Mouse (Mus musculus) ovary, postnatal 14 days (tissue): Measurements from ENCODE around the gene Prss21.

ENCODE experiments used
- DNase-seq: peaks from one replicate; pipeline ENCODE4 v3.0.0; 2022; ENCODE audit warnings: low spot score

The Prss21 gene

DNA sequence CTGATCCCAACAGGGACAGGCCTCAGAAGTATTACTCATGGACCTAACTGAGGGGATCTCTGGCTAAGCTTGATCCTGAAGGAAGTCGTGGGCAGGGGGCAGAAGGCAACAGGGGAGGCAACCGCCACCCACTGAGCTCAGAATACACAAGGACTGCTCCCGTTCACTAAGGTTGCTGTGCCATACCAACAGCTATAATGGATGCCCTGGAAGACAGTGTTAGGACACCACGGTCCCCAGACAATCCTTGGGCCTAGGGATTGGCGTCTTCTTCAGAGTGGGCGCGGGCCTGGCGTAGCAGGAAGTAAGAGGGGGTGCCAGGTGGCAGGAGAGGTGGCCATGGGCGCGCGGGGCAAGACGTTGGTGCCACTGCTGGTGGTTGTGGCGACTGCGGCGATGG is at the start of gene Prss21:
Gene Prss21, plus strand, starts transcription at position 301 of the 400 bp plus-strand sequence.
- DNase-seq, result no peak

DNA sequence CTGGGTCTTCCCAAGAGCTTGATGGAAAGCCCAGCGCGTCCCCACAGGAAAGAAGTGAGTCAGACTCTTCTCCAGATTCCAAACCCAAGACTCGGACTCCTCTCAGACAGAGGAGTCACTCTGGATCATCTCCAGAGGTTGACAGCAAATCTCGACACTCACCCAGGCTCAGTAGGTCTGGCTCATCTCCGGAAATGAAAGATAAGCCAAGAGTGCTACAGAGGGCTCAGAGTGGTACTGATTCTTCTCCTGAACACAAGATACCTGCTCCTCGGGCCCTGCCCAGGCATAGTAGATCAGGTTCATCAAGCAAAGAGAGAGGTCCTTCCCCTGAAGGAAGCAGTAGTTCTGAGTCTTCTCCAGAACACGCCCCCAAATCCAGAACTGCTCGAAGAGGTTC is 49.3 kb upstream of the Prss21 start:
- no peak for DNase-seq

DNA sequence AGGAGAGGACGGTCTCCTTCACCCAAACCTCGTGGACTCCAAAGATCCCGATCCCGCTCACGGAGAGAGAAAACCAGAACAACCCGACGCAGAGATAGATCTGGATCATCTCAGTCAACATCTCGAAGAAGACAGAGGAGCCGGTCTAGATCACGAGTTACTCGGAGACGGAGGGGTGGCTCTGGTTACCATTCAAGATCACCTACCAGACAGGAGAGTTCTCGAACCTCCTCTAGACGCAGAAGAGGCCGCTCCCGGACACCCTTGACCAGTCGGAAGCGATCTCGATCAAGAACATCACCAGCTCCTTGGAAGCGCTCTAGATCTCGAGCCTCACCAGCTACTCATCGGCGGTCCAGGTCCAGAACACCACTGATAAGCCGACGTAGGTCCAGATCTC is 48.6 kb upstream of the Prss21 start:
- DNase-seq, result no peak

DNA sequence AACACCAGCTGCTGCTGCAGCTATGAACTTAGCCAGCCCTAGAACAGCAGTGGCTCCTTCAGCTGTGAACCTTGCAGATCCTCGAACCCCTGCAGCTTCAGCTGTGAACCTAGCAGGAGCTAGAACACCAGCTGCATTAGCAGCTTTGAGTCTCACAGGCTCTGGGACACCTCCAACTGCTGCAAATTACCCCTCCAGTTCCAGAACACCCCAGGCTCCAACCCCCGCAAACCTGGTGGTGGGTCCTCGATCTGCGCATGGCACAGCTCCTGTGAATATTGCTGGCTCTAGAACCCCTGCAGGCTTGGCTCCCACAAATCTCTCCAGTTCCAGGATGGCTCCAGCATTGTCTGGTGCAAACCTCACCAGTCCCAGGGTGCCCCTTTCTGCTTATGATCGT is 47.1 kb upstream of the Prss21 start:
- DNase-seq, result no peak

DNA sequence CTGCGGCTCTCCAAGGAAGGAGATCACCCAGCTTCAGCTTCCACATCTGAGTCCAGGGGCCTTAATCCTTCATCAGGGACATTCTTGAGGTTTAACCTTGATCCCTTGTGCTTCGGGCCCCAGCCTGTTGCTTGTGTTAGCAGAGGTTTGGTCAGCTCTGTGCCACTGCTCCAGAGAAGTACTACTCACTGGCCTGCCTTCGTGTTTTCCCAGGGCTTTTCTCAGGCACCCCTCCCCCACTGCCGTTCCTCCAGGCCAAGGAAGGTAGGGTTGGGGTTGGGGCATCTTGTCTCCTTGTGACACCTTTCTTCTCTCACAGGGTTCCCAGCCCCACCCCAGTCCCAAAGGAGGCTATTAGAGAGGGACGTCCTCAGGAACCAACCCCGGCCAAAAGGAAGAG is 45.8 kb upstream of the Prss21 start:
- DNase-seq, result no peak

DNA sequence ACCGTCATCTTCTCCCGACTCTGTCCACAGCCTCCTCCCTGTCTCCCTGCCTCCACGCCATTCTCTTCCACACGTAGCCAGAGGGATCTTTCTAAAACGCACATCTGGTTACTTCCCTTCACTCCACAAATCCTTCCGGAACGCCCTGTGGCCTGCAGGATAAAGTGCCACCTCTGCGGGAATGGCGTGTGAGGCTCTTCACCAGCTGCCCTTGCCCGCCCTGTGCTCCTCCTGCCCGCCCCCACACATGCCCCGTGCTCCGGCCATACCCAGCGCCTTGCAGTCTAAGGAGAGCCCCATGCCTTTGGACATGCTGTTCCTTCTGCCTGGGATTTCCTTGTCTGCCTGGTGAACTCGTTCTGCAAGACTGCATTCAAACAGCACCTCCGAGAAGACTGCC is 44.8 kb upstream of the Prss21 start:
- DNase-seq, result no peak

DNA sequence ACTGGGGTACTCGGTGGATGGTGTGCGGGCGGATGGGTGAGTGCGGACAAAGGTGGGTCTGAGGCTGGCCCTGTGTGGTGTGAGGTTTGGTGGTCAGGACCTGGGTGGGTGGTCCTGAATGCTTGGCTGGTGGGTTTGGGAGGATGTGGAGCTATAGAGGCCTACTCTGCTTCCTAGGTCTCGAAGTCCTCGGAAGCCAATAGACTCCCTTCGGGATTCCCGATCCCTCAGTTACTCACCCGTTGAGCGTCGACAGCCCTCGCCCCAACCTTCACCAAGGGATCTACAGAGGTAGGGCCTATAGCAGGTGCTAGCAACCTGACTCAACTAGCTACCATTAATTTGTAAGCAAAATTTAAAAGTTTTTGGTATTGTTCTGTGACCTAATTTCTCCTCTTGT is 44.2 kb upstream of the Prss21 start:
- DNase-seq, result no peak

DNA sequence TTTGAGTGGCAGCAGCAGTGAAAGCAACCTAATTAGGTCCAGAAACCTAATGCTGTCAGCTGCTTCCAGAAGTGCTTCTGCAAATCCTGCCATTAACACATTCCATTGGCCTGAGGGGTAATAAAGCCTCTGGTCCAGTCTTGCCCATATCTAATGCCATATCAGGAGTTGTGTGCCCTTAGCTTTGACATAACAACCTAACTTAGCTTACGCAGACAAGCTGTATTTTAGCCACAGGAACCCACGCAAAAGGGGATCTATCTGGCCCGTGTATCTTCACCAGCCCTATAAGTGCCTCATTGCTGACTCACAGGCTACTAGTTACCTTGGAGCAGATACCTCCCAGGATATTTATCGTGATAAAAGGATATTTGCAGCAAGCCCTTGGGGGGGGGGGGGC is 42.3 kb upstream of the Prss21 start:
- no peak for DNase-seq

DNA sequence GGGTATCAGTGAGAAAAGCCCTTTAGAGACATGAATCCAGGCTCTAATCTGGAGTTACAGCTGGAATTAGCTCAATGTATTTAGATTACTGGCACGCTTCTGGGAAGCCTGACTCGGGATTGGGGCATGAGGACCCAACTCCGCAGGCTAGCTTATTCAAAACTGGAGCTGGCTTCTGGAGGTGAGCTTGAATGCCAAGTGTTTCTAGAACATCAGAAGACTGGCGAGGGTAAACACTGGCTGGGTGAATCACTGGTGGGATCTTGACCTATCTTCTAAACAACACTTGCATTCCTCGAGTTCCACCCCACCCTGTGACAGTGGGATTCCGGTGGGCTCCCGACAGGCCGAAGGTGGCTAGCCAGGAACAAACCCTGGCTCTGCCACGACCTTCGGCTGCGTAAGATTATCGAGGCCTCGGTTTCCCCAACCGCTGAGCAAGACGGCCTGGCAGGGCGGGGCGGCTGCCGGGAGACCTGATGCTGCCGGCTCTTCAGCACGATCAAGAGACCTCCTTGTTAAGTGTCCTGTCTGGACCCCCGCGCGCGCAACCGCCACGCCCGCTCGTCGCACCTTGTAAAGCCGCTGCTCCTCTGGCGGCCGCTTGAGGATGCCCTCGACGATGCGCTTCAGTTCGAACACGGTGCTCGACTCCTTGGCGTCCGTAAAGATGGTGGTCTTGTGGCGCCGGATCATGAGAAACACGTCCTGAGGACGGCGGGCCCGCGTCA is 39.4 kb upstream of the Prss21 start:
- DNase-seq, result no peak

DNA sequence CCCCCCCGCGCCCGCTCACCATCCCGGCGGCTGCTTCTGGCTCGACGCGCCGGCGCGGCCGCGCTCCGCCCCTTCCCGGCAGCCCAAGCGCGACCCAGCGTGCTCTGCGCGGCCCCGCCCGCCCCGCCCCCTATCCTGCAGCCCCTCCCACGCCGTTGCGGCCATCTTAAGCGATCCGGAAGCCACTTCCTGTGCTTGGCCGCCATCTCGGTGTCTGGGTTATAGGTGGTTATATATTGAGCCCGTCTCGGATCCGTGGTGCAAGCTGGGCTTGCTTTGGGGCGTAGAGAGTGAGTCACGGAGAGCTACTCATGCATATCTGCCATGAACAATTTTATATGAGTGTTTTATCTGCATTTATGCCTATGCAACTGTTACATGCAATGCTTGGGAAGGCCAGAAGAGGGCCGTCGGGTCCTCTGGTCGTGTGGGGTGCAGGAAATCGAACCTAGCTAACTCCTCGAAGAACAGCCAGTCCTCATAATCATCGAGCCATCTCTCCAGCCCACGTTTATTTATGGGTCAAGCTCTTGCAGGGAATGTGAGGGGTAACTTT is 38.7 kb upstream of the Prss21 start, which contains the start of gene Elob:
Gene Elob, minus strand, starts transcription at position 73 of the 556 bp plus-strand sequence.
- peak; percentile 67 for DNase-seq

DNA sequence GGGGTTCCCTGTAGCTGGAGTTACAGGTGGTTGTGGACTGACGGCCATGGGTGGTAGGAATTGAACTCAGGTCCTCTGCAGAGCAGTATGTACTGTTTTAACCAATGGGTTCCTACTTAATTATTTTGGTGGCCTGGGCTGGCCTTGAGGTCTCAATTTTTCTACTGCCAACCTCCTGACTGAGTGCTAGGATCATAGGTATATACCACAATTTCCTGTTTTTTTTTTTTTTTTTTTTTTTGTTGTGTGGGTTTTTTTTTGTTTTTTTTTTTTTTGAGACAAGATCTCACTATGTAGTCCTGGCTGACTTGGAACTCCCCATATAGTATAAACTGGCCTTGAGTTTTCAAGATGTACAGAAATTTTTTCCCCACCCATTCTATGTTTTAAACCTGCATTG is 36.7 kb upstream of the Prss21 start:
- DNase-seq, result no peak

DNA sequence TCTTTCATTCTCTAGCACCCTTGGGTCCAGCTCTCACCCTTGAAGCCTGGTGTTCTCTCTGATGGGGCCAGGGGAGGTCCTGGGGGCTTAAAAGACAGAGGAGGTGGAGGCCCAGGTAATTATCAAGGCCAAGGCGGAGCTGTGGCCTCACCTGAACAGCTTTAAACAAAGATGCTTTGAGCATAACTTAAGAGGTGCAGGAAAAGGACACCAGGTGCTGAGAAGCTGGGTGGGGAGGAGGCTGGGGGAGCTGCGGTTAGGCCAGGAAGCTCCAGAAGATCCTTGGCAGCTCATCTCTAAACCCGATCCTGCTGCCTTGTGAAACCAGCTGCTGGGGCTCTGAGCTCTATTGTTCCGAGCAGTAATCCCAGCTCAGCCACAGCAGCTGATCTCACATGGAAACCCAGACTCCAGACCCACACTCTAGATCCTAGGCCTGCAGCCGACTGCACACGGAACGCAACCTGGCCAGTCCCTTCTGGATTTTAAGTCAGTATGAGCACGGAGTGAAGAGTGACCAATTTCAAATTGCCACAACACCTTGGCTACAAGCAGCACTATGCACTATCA is 31.8 kb upstream of the Prss21 start, which contains the start of gene Prss33:
Gene Prss33, minus strand, starts transcription at position 51 of the 570 bp plus-strand sequence.
- no peak for DNase-seq

DNA sequence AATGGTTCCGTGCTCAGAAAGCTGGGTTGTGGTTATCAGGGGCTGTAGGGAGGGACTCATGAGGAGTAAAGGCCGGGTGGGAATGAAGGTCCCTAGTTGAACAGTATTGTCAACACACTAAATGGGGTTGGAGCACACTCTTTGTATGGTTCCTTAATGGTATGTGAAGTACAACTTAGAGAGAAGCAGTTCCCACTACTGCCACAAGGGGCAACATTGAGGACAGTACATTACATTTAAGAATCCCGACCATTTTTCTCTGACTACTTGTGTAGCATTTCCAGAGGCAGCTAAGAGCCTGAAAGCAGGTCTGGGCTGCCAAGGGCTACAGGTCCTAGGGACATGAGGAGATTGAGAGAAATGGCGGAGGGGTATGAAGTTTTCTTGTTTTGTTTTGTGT is 26.7 kb upstream of the Prss21 start:
- DNase-seq, result peak; percentile 50

DNA sequence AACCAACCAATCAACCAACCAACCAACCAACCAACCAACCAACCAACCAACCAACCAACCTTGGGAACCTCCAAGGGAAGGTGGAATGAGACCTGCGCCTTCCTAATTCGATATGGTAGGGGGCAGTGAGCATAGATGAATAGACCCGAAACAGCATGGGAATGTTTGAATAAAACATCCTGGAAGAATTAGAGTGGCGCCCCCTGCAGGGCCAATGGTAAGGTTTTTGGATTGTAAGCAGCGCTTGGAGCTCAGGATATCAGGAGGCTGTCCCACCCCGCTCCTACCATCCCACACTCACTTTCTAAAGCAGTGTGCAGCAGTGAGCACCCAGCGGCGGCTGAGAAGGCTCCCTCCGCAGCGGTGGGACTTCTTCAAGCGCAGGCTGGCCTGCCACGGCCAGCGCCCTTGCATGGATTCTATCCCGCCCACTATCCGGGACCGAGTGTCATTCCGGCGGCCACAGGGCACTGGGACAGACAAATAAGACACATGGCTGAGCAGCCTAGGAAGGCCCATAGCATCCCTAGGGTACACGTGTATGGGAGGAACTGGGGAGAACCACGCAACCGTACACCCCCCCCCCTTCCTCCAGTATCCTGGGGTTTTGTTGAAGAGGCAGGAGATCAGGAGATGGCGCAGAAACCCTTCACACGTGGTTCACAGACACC is 24.6 kb upstream of the Prss21 start:
- no peak for DNase-seq

DNA sequence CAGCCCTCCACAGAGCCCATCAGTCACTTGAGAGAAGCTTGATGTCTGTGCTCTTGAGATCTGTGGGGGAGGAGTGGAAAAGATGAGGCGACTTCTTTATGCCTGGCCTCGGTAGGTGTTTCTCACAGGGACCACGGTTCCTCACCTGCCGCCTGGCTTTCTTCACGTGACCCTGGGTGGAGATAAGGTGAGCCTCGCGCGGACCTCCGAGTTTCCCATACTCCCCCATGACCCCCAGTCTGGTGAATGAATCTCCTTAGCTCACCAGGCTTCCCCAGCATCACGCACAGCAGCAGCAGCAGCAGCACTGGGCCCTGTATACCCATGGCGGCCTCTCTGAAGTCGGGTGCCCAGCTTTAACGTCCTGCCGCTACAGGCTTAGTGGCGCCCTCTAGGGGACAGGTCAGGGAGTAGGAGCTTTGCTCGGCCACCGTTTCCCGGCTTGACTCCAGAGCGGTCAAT is 24.0 kb upstream of the Prss21 start, which contains the start of the genes Prss32 and Prss41:
Gene Prss32, plus strand, starts transcription at position 44 of the 462 bp plus-strand sequence.
Gene Prss41, minus strand, starts transcription at position 361 of the 462 bp plus-strand sequence.
- peak; percentile 50 for DNase-seq

DNA sequence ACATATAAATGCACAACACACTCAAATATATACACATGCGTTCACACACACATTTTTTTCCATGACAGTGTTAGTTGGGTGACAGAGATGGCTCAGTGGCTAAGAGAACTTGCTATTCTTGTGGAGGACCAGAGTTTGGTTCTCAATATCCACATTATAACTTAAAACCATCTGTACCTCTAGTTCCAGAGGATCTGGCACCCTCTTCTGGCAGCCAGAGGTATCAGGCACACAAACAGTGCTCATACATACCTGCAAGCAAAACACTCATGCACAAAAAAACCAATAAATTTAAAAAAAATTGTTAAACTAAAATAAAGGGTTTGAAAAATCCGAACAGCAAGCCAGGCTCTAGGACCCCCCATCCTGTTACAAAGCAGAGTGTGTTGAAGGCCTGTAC is 17.8 kb upstream of the Prss21 start:
- DNase-seq, result no peak

DNA sequence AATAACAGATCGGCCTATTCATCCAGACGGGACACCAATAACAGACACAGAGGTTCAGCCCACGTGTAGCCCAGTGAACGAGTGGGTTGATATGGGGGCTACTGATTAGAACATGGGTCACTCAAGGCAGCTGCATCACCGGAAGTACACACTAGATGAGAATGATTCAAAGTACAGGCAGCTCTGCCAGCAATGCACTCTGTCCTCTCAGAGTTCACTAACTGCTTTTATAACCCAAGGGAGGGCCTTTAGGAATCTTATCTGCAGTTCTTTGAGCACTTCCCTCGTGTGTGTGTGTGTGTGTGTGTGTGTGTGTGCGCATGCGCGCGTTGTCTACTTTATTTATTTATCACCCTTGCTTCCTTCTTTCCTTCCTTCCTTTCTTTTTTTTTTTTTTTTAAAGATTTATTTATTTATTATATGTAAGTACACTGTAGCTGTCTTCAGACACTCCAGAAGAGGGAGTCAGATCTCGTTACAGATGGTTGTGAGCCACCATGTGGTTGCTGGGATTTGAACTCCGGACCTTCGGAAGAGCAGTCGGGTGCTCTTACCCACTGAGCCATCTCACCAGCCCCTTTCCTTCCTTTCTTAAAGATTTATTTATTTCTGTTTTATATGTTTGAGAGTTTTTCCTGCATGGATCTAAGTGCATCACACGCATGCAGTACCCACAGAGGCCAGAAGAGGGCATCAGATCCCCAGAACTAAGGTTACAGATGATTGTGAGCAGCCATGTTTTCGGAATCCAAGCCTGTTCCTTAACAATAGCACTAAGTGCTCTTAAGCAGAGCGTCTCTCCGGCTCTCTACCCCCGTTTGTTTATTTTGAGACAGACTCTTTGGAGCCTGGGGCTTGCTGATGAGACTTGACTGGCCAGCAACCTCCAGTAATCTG is 16.8 kb upstream of the Prss21 start:
- peak; percentile 68 for DNase-seq

DNA sequence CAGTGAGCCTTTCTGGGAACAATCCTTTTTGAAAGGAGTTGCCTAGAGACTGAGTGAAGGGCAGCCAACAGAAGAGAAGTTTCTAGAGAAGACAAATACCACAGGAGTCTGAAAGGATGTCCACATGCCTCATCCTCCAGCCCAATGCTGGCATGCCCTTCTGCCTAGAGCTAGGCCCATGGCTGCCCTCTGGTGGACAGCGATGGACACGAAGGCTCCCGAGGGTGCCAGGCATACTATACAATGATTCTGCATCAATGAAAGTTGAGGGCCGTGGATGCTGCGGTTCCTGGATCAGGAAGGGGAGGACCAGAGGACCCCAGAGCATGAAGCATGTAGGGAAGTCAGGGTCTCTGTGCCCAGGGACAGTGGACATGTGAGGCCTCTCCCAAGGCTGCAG is 14.6 kb upstream of the Prss21 start:
- peak; percentile 37 for DNase-seq

DNA sequence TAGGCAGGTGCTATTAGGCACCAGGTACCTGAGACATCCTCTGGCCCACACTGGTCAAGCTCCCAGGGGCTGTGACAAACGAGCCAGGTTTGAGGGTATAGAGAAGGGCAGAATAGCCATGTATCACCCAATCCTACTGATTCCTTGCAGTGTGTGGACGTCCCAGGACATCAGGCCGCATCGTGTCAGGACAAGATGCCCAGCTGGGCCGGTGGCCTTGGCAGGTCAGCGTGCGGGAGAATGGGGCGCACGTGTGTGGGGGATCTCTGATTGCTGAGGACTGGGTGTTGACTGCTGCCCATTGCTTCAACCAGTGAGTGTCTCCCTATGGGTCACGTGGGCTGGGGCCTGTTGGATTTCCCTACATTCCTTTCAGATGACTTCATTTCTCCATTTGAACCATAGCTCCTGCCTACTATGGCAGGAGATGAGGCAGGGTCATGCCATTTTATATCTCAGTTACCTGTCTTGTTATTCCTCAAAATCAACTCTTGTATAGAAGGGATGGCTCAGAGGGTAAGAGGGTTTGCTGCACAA is 13.6 kb upstream of the Prss21 start:
- no peak for DNase-seq

DNA sequence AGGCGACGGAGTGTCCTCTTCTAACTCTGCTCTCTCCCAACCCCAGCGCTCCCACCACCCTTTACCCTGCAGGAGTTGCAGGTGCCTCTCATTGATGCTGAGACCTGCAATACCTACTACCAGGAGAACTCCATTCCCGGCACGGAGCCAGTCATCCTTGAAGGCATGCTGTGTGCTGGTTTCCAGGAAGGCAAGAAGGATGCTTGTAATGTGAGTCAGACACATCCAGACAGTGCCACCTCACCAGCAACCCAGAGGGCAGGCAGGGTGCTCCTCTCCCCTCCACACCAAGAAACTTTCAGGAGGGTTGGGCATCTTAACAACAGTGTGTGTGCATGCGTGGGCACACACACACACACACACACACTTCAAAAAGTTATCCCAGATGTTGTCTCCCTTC is 10.7 kb upstream of the Prss21 start:
- no peak for DNase-seq

DNA sequence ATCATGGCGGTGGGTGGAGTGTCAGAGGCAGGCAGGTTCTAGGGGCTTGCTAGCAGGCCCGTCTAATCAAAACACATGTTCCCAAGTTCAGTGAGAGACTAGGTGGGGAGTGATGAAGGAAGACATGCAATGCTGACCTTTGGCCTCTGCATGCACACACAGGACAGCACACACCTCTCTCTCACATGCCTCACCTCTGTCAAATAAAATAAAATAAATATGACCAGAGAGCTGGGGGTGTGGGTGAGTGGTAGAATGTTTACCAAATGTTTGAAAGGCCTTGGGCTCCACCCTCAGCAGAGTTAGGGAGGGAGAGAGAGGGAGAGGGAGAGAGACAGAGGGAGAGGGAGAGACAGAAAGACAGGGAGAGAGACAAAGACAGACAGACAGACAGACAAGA is 9.9 kb upstream of the Prss21 start:
- no peak for DNase-seq
